Mouse (Mus musculus): ENCODE measurements around the gene Gm28035.
A peak's percentile ranks its signal among the peaks of the same experiment; 100 is the strongest.

DNA sequence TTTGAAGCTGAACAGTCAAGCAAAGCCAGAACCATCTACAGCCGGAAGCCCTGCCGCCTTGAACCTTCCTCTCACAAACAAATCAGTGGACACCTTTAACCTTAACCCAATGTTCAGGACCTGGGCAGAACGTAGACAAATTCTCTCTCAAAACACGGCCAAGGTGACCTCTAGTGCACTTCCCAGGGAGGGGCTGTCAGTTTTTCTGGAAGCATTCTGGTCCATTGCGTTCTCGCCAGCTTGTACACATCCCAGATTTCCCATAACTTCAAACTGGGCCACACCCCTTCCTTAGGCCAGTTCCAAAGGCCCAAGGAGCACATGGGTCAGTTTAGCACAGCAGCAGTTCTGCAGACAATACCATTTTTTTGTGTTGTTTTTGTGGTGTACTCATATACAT lies 24.9 kb upstream of the Gm28035 start:
- no peak for TF ChIP-seq CTCF (IDR thresholded peaks at IDR 0.05)
- TF ChIP-seq EP300 (IDR thresholded peaks at IDR 0.05; ENCODE audit: insufficient read depth, low read depth, low read length) = peak; percentile 74
- TF ChIP-seq POLR2A (IDR thresholded peaks at IDR 0.05; ENCODE audit: insufficient read depth, low read depth, low read length) = no peak
